Mouse (Mus musculus) kidney, adult 18-20 months (tissue): ENCODE measurements at regions not wholly inside any gene's neighbourhood (a gene's known extent, or its start where the extent isn't known, plus 50 kb on each side); places are given as distances from the start of the nearest gene placed in this dataset.

ENCODE experiments used
- DNase-seq: peaks from one replicate; pipeline ENCODE4 v3.0.0; 2021

DNA sequence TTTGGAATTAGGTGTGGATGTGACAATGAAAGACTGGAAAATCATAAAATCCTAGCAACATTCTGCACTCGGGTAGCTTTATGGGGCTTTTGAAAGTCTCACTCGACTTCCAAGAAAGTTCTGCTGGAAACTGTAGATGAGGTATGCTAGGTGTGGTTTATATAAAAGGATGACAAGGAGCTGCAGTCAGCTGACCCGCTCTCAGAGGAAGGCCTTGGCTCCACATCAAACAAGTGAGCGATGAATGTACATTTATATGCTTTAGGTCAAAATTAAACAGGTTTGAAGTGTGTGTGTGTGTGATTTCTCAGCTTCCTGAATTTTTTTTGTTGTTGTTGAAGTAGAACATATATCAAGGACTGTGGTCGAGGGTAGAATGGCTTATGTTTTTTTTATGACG, 174.9 kb downstream of the 1500009L16Rik start:
- DNase-seq, result no peak

DNA sequence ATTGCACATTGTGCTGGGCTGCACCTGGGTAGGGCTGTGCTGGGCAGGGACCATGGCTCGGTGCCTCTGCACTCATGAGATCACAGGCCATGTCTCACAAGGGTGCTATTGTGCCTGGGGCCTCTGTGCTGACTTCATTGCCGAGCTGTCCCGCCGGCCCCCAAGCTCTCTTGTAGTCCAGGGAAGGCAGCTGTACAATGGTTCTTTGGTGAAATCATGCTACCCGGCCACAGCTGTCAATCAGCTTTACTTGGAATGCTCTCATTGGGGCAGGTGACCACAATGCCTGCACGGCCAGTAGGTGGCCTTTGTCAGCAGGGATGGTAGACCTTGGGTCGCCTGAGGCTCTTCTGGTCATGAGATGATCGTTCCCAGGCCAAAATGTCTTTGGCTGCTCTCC, 184.1 kb downstream of the 1500009L16Rik start:
- no peak for DNase-seq

DNA sequence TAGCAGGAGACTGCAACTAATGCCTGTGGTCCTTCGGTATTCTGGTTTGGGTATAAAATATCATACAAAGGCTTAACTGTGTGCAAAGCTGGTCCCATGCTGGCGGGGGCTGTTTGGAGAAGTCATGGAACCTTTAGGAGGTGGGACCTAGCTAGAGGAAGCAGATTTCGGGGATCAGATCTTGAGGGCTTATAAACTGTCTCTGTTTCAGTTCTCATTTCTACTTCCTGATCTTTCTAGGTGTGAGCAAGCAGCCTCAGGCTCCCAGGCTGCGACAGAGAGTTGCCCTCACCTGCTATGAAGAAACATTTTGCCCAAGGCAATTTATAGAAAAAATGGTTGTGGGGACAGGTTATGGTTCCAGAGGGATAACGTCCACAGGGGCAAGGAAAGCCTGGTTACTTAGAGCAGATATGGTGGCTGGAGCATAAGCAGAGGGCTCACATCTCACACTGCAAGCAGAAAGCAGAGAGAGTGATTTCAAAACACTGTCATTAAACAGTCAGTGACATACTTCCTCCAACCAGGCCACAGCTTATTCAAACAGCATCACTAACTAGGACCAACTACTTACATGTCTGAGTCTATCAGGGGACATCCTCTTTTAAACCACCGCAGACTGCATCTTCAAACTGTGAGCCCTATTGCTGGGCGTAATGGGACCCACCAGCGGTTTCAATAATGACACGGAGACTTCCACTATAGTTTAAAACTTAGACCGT, 188.1 kb downstream of the 1500009L16Rik start:
- DNase-seq, result no peak

DNA sequence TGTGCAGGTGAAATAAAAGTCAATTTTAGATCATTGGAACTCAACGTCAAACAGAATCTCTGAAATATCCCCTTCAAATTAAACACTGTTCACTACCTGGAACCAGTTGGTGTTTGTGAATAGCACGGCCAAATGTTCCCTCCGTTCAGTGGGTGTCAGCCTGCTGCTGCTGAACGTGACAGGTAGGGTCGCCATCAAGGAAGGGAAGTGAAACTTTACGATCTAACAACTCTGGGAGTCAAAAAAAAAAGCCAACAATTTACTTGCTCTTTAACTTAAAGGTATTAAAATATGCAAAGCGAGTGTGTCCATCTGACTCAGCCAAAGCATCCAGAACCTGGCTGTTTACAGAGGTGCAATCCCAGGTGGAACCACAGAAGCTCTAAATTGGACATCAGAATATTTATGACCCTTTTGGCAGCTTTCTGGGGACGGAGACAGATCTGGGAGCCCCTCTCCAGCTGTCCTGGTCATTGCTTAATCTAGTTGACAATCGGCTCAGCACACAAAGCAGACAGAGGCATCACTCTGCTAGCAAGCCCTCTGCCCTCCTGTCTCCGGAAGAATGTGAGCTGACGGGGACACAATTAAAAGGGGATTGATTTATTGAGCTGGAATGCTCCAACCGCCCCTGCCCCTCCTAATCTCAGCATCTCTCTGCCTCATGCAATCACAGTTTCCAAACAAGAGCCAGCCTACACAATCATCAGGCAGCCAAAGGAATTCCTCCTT, 191.9 kb downstream of the 1500009L16Rik start:
- no peak for DNase-seq

DNA sequence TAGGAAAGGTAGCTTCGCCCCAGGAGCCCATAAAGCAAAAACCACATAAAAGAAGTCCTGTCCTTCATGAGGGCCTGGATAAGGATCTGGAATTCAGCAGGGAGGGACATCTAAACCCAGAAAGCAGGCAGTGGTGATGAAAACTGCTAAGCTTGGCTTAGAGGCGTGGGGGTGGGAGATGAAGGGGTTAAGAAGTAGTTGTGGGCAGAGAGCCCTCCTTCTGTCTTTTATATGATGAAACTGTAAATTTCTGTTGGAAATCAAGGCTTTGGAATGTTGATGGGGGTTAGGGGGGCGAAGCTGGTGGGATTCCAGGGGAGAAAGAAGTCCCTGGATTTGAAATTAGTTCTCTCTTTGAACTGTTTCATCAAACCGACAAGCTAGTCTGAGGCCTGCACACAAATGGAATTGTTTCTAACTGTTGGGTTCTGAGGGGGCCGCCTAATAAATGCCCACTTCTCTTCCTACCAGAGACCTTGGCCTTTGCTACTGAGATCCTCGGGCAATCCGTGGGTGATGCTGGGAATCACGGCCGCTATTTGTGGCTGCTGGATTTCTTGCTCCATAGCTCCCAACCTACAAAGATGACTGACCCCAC, 192.6 kb downstream of the 1500009L16Rik start:
- DNase-seq, result no peak

DNA sequence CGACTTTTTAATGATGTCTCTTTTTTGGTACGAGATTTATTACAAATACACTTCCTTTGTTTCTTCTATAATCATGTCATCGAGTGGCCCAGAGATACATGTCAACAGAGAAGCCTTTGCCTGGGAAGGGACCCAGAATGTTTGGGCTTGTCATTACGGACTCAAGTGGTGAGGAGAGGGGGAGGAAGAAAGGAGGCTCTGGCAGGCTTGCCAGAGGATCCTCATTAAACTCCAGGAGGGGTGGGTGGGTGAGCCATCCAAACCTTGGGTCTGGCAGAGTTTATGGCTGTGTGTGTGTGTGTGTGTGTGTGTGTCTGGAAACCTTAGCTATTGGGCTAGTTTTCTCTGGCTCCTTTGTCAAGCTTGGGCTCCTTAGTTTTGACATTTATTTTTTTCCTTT, 204.3 kb downstream of the 1500009L16Rik start:
- DNase-seq, result no peak

DNA sequence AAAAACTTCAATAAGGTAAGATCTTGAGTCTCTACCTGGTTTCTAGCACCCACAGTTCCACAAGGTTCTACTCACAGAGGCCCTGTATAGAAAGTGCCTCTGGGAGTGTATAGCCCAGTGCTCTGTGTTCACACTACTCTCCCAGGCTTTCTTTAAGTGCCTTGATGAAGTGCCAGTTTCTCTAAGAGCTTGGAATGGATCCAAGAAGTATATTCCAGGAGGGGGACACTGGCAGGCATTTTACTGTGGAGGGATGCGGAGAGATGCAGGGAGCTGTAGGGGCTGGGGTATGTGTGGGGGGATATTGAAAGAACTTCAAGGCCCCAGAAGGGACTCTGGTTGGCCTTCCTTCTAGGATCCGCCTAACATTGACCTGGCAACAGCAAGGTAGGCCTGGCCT, 204.9 kb downstream of the 1500009L16Rik start:
- DNase-seq, result no peak

DNA sequence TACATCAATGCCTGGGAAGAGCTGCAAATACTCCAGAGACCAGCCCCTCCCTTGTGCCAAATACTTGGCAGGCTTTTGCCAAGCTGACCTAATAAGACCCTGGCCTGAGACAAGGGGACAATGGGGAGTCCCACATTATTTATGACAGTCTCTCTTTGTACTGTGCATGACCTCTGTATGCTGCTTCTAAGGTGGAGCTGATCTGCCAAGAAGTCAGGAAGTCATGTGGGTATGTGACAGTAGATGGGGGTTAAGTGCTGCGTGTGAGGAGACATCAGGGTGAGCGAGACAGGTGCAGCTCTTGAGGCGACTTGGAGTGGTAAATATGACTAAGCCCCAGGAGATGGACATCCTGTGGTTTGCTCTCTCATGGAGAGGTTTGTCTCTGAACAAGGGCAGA, 209.1 kb downstream of the 1500009L16Rik start:
- DNase-seq, result peak; percentile 33

DNA sequence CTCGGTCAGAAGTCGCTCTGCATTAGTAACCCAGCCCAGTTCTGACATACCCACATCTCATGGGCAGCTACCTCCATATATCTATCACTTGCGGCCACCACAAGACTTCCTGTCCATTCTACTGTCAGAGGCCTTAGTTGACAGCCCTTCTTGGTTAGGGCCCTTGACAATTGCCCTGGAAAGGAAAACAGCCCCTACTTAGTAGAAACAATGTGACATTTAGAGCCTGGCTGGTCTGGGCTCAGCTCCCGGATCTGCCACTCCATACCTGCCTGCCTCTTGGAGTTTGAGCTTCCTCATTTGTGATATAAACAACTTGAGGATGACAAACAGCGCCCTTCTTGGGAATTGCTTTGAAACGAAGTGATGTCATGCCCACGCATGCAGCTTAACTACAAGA, 210.5 kb downstream of the 1500009L16Rik start:
- no peak for DNase-seq

DNA sequence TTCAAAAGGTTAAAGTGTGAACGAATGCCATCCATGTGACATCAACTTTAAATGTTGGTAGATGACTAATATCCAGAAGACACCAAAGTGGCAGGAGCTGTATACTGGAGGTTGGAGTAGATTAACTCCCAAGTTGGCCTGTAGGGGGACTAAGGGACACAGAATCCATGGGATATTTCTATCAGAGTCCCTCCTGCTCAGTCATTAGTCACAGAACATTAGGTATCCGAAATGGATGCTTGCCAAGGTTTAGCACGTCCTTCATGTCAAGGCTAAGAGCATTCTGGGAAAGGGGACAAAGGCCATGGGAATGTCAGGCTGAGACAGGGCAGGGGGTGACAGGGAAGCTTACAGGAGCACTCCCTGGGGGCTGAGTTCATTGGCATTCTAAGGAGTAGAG, 211.8 kb downstream of the 1500009L16Rik start:
- no peak for DNase-seq

DNA sequence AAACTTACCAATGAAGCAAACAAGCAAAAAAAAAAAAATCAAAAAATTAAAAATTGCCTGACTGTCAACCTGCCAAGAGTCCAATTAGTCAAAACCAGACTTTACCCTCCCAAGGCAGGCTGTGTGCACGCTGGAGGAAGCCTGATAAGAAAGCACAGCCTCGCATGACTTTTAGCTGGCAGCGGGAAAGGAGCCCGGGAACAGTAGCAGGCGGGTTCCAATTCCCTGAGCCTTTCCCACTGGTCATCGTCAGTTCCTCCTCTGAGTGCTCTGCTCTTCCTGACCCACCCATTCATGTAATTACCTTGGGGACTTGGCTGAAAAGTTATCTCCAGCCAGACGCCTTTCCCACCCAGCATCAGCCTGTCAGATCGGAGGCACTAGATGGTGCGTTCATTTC, 214.5 kb downstream of the 1500009L16Rik start:
- peak; percentile 47 for DNase-seq

DNA sequence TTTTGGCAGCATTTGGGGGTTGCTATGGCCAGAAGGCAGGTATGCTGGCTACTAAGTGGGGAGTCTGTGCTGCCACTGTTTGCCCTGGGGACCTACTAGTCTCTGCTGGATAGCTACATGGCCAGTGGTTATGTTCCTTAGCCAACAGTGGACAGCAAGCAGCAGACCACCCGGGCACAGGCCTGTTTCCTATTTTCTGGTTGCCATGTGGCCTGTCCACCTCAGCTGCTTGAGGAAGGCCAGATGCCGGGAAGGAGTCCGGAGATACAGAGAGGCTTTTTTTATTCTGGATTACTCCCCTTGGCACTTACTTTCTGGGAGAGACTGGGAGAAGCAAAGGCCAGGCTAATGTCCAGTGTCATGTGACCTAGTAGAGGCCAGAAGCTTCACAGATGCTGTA, 219.4 kb downstream of the 1500009L16Rik start:
- DNase-seq, result no peak

DNA sequence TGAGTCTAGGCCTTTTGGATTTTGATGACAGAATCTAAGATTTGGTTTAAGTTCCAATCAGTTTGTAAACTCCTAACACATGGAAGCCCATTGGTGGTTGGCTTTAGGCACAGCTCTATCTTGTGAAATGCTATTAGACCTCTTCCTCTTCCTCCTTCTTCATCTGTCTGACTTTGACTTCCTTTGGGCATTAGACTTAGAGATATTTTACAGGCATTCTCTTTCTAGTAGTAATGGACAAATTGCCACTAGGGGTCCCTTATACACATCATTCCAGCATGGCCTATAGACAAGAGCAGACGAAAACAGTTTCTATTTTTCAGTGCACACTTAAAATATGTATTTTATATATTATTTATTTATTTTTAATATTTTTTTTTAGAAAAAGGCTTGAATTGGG, 221.5 kb downstream of the 1500009L16Rik start:
- DNase-seq, result no peak

DNA sequence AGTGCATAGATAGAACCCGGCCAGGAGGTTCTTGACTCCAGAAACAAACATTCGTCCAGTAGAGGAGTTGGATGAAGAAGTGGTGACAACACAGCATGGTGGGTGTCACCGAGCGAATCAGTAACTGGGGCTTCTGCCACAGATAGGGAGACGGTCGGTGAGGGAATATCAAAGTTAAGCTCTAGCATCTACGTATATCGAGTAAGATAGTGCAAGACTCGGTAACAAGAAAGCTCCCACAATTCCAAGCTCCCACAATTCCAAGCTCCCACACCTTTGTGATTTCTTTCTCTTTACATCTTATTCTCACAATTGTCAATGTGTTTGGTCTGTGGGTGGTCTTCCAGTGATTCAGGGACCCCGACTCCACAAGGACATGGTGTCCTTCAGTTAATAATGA, 222.2 kb downstream of the 1500009L16Rik start:
- DNase-seq, result no peak

DNA sequence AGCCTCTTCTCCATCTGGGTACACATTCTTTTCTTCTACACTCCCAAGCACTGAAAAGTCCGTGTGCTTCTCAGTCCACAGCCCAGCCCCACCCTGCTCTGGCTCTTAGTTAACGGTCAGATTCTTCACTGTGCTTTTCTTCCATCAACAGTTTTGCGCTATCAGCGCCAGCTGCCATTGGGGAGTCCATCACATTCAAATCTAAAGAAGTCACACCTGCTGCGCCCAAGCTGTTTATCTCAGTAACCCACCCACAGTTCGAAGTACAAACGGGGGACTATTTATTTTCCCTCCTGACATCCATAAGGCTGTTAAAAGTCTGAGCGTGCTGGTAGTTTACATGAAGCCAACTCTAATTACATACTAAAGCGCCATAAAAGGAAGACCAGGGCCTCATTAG, 222.8 kb downstream of the 1500009L16Rik start:
- DNase-seq, result no peak

DNA sequence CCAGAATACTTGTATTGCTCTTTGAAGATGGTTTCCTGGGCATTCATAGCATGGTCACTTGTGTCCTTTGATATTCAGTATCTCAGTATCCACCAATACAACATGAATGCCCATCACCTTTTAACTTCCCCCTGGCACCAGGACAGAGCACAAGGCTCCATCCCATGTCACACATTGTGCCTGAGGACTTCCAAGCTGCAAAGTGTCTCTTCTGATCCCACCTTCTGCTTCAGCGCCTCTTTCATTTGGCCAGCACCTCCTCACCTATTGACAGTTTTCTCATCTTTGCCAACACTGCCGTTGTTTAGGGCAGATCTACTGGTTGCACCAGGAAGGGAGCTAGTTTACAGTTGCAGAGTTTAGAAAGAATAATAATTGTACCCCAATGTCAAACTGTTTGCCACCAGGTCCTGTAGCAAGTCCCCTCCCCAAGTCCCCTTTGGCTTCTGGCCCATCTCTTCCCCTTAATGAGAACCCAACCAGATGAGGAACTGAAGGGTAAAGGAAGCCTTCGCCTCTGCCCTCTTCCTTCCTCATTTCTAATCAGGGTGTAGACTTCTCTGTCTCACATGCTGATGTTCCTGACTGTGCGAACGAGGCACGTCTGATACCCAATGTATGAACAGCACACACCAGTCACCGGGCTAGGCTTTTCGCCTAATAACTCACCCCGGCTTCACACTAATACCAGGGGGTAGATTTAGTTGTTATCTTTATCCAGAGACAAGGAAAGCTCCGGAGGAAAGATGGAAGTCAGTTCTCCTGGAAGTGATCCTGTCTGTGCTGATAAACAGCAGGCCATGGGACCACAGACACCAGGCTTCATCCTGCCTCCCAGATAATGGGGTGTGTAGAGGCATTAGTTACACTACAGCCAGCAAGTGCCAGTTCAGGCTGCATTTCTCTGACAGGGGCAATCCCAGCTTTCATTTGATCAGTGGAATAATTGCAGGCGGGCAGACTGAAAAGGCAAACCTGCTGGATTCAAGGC, 223.8 kb downstream of the 1500009L16Rik start:
- no peak for DNase-seq

DNA sequence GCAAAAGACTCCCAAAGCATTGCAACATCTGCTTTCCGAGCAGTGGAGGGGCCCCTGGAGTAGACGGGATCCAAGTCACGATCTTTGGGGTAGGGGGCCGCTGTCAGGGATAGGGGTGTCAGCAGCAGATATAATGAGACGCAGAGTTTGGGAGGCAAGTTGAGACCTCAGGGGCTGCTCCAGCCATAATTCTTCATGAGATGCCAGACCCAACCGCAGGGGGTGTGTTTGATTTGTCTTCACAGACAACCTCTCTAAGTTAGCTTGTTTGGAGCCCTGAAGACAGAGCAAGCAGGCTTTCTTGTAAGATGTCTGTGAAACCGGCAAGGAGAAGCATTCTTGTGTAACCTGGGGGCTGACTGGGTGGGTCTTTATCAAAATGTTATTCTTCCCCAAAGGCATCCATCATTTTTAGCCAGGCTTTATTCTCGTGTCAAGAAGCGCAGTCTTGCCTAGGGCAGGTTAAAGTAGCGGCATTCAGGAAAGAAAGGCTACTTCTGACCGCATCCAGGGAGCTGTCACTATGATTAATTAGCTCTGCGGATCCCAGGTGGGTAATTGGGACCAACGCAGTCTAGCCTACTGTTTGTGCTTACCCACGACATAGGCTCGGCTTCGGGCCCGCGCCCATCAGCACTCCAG, 234.6 kb downstream of the 1500009L16Rik start:
- DNase-seq, result no peak

DNA sequence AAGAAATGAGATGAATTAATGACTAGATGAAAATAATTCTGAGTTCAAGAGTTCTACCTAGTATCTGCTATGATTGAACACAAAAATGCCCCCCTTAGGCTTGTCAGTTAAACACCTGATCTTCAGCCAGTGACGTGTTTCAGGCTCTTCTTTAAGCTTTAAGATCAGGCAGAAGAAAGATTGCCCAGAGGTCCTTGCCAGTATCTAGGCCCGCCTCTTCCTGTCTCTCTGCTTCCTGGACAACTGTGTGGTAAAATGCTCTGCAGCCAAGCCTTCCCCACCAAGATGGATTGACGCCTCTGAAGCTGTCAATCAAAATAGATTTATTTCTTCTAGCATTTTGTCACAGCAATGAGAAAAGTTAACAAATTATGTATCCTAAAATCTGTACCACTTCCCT, 235.7 kb downstream of the 1500009L16Rik start:
- no peak for DNase-seq

DNA sequence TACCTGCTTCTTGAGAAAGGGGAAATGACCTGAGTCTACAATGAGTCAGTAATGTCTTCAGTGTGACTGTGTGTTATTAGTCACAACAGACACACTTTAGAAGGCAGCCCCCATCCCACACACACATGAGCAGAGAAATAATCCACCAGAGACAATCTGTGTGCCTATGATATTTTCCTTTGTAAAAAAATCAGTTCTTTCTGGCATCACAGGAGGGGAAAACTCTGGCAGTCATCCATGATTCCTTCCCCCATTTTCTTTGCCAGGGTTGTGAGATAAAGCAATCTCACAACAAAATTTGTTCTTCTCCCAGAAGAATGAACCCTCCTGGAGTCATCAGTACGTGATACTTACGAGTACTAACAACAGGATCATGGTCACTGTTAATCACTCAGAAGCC, 236.2 kb downstream of the 1500009L16Rik start:
- DNase-seq, result no peak

DNA sequence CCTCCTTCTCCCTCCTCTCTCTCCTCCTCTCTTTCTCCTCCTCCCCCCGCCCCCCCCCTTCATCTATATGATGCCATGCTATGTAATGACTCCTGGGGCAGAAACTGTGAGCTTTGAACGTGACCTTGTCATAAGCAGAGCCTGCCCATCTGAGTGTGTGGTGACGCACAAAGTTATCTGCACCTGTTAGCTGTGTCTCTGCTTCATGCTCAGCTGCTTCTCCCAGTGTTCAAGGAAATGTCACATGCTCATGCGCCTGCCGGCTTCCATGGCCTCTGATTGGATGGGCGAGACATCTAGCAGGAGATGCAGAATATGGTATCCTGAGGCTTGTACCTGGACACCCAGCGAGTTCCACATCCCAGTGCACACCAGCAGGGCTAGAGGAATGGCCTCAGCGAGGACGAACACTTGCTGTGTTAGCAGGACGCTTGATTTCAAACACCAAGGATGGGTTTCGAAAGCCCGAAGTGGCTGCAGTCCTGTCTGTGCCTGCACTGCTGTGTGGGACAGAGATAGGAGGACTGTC, 240.6 kb downstream of the 1500009L16Rik start:
- no peak for DNase-seq

DNA sequence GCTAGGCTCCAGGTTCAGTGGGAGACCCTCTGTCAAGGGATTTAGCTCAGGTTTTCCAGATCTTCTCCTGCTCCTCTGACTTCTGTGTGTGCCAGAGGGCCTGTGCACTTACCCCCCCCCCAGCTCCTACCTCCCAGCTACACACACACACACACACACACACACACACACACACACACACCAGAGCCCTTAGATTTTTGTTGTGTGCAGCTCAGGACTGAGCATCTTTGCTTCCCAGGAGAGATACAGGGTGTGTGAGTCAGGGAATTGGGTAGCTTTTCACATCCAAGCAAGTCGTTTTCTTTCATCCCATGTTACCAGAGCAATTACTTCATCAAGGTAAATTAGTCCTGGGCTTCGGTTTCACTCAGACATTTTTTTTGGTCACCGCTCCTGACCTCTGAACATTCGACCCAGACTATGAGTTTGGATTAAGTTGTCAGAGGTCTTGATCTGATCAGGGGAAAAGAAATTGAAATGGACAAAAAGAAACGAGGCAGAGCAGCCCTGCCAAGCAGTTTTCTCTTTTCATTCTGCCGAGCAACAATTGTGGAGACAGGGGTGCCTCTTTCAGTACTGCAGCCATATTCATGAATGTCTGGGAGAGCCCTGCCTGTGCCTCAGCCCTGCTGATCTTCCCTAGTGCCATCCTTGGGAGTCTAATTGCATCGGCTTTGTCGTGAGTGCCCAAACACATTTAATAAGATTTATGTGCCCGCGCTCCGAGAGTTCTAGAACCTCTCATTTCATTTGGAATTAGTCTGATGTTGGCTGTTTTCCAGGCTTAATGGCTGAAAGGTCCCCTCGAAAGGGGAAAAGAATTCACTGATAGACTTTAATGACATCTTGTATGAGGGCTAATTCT, 241.3 kb downstream of the 1500009L16Rik start:
- no peak for DNase-seq
